In genomic region chr15:78736181-78736579, GRCm38 (mm10) we compare ENCODE assay signal across 15 mouse cellular contexts. TPM values are rescaled to one million over a fixed set of nuclear protein-coding genes. Genes with fewer than 3 reads are reported as not detected.
DNase-seq lines count a peak whose midpoint lies in the region; ATAC-seq and TF ChIP-seq lines count a peak whose summit lies in the region.
"Had no signal": no experiment of that assay in that cellular context is flagged by ENCODE, and none has a peak within 500 bp of the region (broad histone marks: within the 10 kb centered on the region; RNA-seq: fewer than 3 reads in every experiment).

No protein-coding gene starts in this region.

- H3K4me3 ChIP-seq in kidney, postnatal 0 days (replicated peaks; ENCODE audit: low read depth, low read length): no peak overlapping the region
- H3K4me3 ChIP-seq in hindbrain, embryonic 12.5 days: no peak overlapping the region
- no peak overlapping the region for H3K4me3 ChIP-seq in midbrain, embryonic 13.5 days (replicated peaks)
- no peak overlapping the region for H3K4me3 ChIP-seq in stomach, embryonic 15.5 days (replicated peaks)
- no peak overlapping the region for H3K4me3 ChIP-seq in heart, embryonic 10.5 days
- H3K4me3 ChIP-seq: embryonic facial prominence, embryonic 12.5 days; lung, embryonic 15.5 days had no signal

- H3K4me1 ChIP-seq in kidney, postnatal 0 days (replicated peaks; ENCODE audit: insufficient read depth, low read length): no peaks in the 10 kb centered on the region
- peaks cover 34% of the 10 kb centered on the region for H3K4me1 ChIP-seq in hindbrain, embryonic 12.5 days
- peaks cover 31% of the 10 kb centered on the region for H3K4me1 ChIP-seq in midbrain, embryonic 13.5 days (replicated peaks)
- H3K4me1 ChIP-seq in stomach, embryonic 15.5 days: no peaks in the 10 kb centered on the region
- H3K4me1 ChIP-seq in heart, embryonic 10.5 days: peaks cover 9% of the 10 kb centered on the region; the same call in 1 of the 2 replicates
- H3K4me1 ChIP-seq: embryonic facial prominence, embryonic 12.5 days; lung, embryonic 15.5 days had no signal

- no peak overlapping the region for H3K4me2 ChIP-seq in kidney, postnatal 0 days (ENCODE audit: low read length)
- H3K4me2 ChIP-seq in hindbrain, embryonic 12.5 days (replicated peaks): peak overlapping the region; percentile 24; the same call in 1 of the 2 replicates
- H3K4me2 ChIP-seq in midbrain, embryonic 13.5 days (replicated peaks): peak overlapping the region; percentile 22; the same call in 1 of the 2 replicates
- H3K4me2 ChIP-seq in stomach, embryonic 15.5 days: no peak overlapping the region
- H3K4me2 ChIP-seq: embryonic facial prominence, embryonic 12.5 days; lung, embryonic 15.5 days had no signal

- no peak for ATAC-seq in kidney, postnatal 0 days (replicated peaks; ENCODE audit: low FRiP score, low read depth)
- no peak for ATAC-seq in hindbrain, embryonic 12.5 days (ENCODE audit: low FRiP score)
- ATAC-seq in midbrain, embryonic 13.5 days: no peak; the same call in 1 of the 2 replicates
- peak; percentile 54; the same call in 1 of the 2 replicates for ATAC-seq in stomach, embryonic 15.5 days (ENCODE audit: insufficient read depth, low FRiP score, low read depth)

- no peaks in the 10 kb centered on the region for H3K9me3 ChIP-seq in kidney, postnatal 0 days (replicated peaks; ENCODE audit: low read length)
- no peaks in the 10 kb centered on the region for H3K9me3 ChIP-seq in hindbrain, embryonic 12.5 days (replicated peaks)
- no peaks in the 10 kb centered on the region for H3K9me3 ChIP-seq in midbrain, embryonic 13.5 days
- no peaks in the 10 kb centered on the region for H3K9me3 ChIP-seq in stomach, embryonic 15.5 days
- no peaks in the 10 kb centered on the region for H3K9me3 ChIP-seq in heart, embryonic 10.5 days
- H3K9me3 ChIP-seq: embryonic facial prominence, embryonic 12.5 days; G1E; lung, embryonic 15.5 days had no signal

- H3K27me3 ChIP-seq in kidney, postnatal 0 days (ENCODE audit: insufficient read depth, low read length): no peaks in the 10 kb centered on the region
- no peaks in the 10 kb centered on the region for H3K27me3 ChIP-seq in hindbrain, embryonic 12.5 days
- H3K27me3 ChIP-seq in midbrain, embryonic 13.5 days: no peaks in the 10 kb centered on the region
- no peaks in the 10 kb centered on the region for H3K27me3 ChIP-seq in stomach, embryonic 15.5 days (replicated peaks)
- peaks cover 46% of the 10 kb centered on the region for H3K27me3 ChIP-seq in heart, embryonic 10.5 days (ENCODE audit: insufficient read depth, poor library complexity, severe bottlenecking)

- no peak for TF ChIP-seq CTCF in kidney, postnatal 0 days (IDR thresholded peaks at IDR 0.05; ENCODE audit: low read depth)

- DNase-seq in kidney, postnatal 0 days (ENCODE audit: low spot score): peak; percentile 18
- DNase-seq in kidney, postnatal 4 days: no peak
- no peak for DNase-seq in gastrocnemius, adult 18-20 months (ENCODE audit: low spot score)
- no peak for DNase-seq in heart, embryonic 10.5 days (ENCODE audit: low spot score)
- DNase-seq in B cell, adult 2 months: no peak
- DNase-seq: cerebellum, postnatal 25 days; right cerebral cortex, postnatal 14 days had no signal

- no peaks in the 10 kb centered on the region for H3K36me3 ChIP-seq in kidney, postnatal 0 days (ENCODE audit: insufficient read depth, low read length)
- H3K36me3 ChIP-seq in hindbrain, embryonic 12.5 days: no peaks in the 10 kb centered on the region
- H3K36me3 ChIP-seq in midbrain, embryonic 13.5 days: no peaks in the 10 kb centered on the region
- H3K36me3 ChIP-seq in stomach, embryonic 15.5 days: no peaks in the 10 kb centered on the region
- H3K36me3 ChIP-seq in heart, embryonic 10.5 days: no peaks in the 10 kb centered on the region
- H3K36me3 ChIP-seq: embryonic facial prominence, embryonic 12.5 days; G1E; lung, embryonic 15.5 days had no signal

- H3K9ac ChIP-seq in kidney, postnatal 0 days (ENCODE audit: low read depth, low read length): no peak overlapping the region
- H3K9ac ChIP-seq in hindbrain, embryonic 12.5 days: peak overlapping the region; percentile 33; the same call in 1 of the 2 replicates
- peak overlapping the region; percentile 37; the same call in 1 of the 2 replicates for H3K9ac ChIP-seq in midbrain, embryonic 13.5 days (replicated peaks)
- no peak overlapping the region for H3K9ac ChIP-seq in stomach, embryonic 15.5 days
- H3K9ac ChIP-seq: embryonic facial prominence, embryonic 12.5 days; lung, embryonic 15.5 days had no signal

- no peak overlapping the region for H3K27ac ChIP-seq in kidney, postnatal 0 days
- peak overlapping the region; percentile 87 for H3K27ac ChIP-seq in hindbrain, embryonic 12.5 days
- H3K27ac ChIP-seq in midbrain, embryonic 13.5 days: peak overlapping the region; percentile 86
- H3K27ac ChIP-seq in stomach, embryonic 15.5 days: no peak overlapping the region
- H3K27ac ChIP-seq in heart, embryonic 10.5 days: no peak overlapping the region
- H3K27ac ChIP-seq: embryonic facial prominence, embryonic 12.5 days; lung, embryonic 15.5 days had no signal

- 32% methylated on average over 3 of the region's 3 CpGs for WGBS in kidney, postnatal 0 days
- WGBS in hindbrain, embryonic 12.5 days: 61% methylated on average over 3 of the region's 3 CpGs
- 54% methylated on average over 3 of the region's 3 CpGs for WGBS in midbrain, embryonic 13.5 days
- 40% methylated on average over 3 of the region's 3 CpGs for WGBS in stomach, embryonic 15.5 days
- 59% methylated on average over 3 of the region's 3 CpGs for WGBS in heart, embryonic 10.5 days

RNA-seq across cellular contexts. Expression of gene Elfn2, which starts 17.6 kb away (rescaled TPM):
- 0.10 and 0.13 TPM in 2 replicates for polyA plus RNA-seq in kidney, postnatal 0 days (2015; fragmentation: Nextera tagmentation; extraction: Ambion mirVana)
- 2.4 and 2.5 TPM in 2 replicates for polyA plus RNA-seq in hindbrain, embryonic 12.5 days (2016; fragmentation: Nextera tagmentation; extraction: Ambion mirVana)
- 3.0 and 3.3 TPM in 2 replicates for polyA plus RNA-seq in midbrain, embryonic 13.5 days (2015; fragmentation: Nextera tagmentation; extraction: Ambion mirVana)
- polyA plus RNA-seq in stomach, embryonic 15.5 days (2015; fragmentation: Nextera tagmentation; extraction: Ambion mirVana): 0.10 and 0.12 TPM in 2 replicates
- under 1 TPM; 0.02 to 0.05 TPM for total RNA-seq in gastrocnemius, adult 18-20 months (2021)
- 0.02 TPM in 1 of 2 replicates, not detected in the other for polyA plus RNA-seq in heart, embryonic 10.5 days (2016; fragmentation: Nextera tagmentation; extraction: Ambion mirVana)
- total RNA-seq: liver, adult 2 months; neutrophil, adult 5-6 weeks had no signal
- polyA plus RNA-seq: G1E; liver, adult 2 months had no signal

RNA-seq across cellular contexts. Expression of gene Mfng, which starts 37.1 kb away (rescaled TPM):
- 18.8 and 18.9 TPM in 2 replicates for polyA plus RNA-seq in kidney, postnatal 0 days (2015; fragmentation: Nextera tagmentation; extraction: Ambion mirVana)
- 51.7 and 58.0 TPM in 2 replicates for polyA plus RNA-seq in hindbrain, embryonic 12.5 days (2016; fragmentation: Nextera tagmentation; extraction: Ambion mirVana)
- 83.0 and 93.7 TPM in 2 replicates for polyA plus RNA-seq in midbrain, embryonic 13.5 days (2015; fragmentation: Nextera tagmentation; extraction: Ambion mirVana)
- polyA plus RNA-seq in stomach, embryonic 15.5 days (2015; fragmentation: Nextera tagmentation; extraction: Ambion mirVana): 18.0 and 21.1 TPM in 2 replicates
- total RNA-seq in gastrocnemius, adult 18-20 months (2021): 1 to 10 TPM; 1.8 to 3.6 TPM
- polyA plus RNA-seq in heart, embryonic 10.5 days (2016; fragmentation: Nextera tagmentation; extraction: Ambion mirVana): 5.5 and 10.3 TPM in 2 replicates
- total RNA-seq: G1E had no signal
- polyA plus RNA-seq: G1E had no signal

Comparison
In these comparisons a context has a peak if more than half of its experiments do, and no peak if none do; other contexts are left out.
1. H3K27ac ChIP-seq: peak in hindbrain, embryonic 12.5 days (single experiment) and midbrain, embryonic 13.5 days (single experiment); none in kidney, postnatal 0 days (single experiment), stomach, embryonic 15.5 days (single experiment) and heart, embryonic 10.5 days (single experiment).
2. H3K4me2 ChIP-seq: peak in hindbrain, embryonic 12.5 days (single experiment) and midbrain, embryonic 13.5 days (single experiment); none in kidney, postnatal 0 days (single experiment) and stomach, embryonic 15.5 days (single experiment).
3. H3K9ac ChIP-seq: peak in hindbrain, embryonic 12.5 days (single experiment) and midbrain, embryonic 13.5 days (single experiment); none in kidney, postnatal 0 days (single experiment) and stomach, embryonic 15.5 days (single experiment).